Mouse (Mus musculus): Measurements from ENCODE around the gene Ehd3. TPM values are rescaled to one million over a fixed set of nuclear protein-coding genes. Genes with fewer than 3 reads are reported as not detected.

The Ehd3 gene
- polyA plus RNA-seq, 1 experiment from 2014 or later: 7.4 TPM

DNA sequence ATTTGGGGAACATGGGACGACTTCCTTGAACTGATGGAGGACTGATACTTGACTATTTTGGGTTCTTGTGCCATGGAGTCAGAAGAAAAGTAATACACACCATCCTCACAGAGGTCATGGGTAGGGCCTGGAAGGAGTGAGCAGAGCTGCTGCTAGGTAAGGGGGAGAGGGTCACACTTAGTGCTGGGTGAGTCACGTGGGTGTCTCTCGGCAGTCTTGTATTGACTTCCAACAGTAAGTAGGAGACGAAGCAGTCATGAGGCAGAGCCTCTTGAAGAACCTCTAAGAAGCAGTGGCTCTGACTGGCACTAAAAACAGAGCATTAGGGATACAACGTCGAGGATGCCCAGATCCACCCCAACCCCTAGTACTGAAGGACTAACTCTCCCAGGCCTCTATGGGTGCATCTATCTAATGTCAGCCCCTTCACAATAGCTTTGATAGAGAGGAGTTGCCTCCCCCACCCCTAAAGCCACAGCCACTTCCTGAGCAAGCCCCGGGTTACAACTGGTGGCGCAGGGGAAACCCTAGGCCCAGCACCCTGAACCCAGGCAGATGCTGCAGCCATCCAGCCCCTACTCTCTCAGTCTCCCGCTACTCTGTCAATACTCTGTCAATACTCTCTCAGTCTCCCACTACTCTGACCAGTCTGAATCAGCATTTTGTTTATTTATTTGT, 65.2 kb downstream of the Ehd3 start:
- DNase-seq (ENCODE audit: low spot score, missing footprints): no peak
- WGBS: 91% methylated on average over 9 of the region's 9 CpGs
- no peak overlapping the region for H3K27ac ChIP-seq (ENCODE audit: low read depth, low read length)
- no peak overlapping the region for H3K4me2 ChIP-seq
- H3K27me3 ChIP-seq (ENCODE audit: control insufficient read depth, insufficient read depth, low read length): no peaks in the 10 kb centered on the region
- H3K4me1 ChIP-seq (ENCODE audit: control insufficient read depth, insufficient read depth, low read length): no peaks in the 10 kb centered on the region
- H3K4me3 ChIP-seq (ENCODE audit: low read depth, low read length): no peak overlapping the region
- no peaks in the 10 kb centered on the region for H3K9me3 ChIP-seq (ENCODE audit: control insufficient read depth, low read length)
- H3K36me3 ChIP-seq (ENCODE audit: control insufficient read depth, insufficient read depth, low read length): no peaks in the 10 kb centered on the region
- no peak overlapping the region for H3K9ac ChIP-seq (ENCODE audit: low read length)
- ATAC-seq (ENCODE audit: low FRiP score): no peak

DNA sequence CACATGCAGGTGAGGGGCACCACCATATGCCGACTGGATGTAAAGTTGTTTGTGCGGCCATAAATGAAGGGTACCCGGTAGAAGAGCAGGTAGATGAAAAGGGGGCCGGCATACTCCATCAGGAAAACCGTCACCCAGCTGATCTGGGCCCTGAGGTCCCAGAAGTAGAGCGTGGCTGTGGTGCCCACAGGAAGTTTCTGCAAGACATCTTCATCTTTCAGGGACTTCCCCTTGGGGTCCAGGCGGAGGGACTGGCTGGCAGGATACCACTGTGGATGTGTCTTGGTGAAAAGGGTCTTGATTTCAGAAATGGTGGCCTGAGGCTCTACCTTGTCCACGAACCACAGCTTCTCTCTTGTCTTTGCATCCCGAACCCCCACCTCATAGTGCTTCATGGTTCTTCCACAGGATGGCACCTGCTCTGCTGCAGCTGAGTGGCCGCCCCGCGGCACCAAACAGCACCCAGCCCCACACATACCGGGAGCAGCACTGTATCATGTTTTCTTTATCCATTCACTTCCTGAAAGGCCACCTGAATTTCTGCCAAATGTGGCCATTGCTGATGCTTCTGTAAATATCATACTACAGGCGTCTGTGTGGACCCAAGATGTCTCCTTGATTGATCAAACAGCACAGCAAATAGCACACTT, 67.1 kb downstream of the Ehd3 start:
- no peaks in the 10 kb centered on the region for H3K9me3 ChIP-seq (ENCODE audit: control insufficient read depth, low read length)
- H3K36me3 ChIP-seq (ENCODE audit: control insufficient read depth, insufficient read depth, low read length): no peaks in the 10 kb centered on the region
- no peak overlapping the region for H3K4me2 ChIP-seq
- H3K27ac ChIP-seq (ENCODE audit: low read depth, low read length): no peak overlapping the region
- WGBS: 90% methylated on average over 14 of the region's 14 CpGs
- ATAC-seq (ENCODE audit: low FRiP score): no peak
- no peaks in the 10 kb centered on the region for H3K27me3 ChIP-seq (ENCODE audit: control insufficient read depth, insufficient read depth, low read length)
- H3K4me1 ChIP-seq (ENCODE audit: control insufficient read depth, insufficient read depth, low read length): no peaks in the 10 kb centered on the region
- H3K4me3 ChIP-seq (ENCODE audit: low read depth, low read length): no peak overlapping the region
- no peak overlapping the region for H3K9ac ChIP-seq (ENCODE audit: low read length)
- DNase-seq (ENCODE audit: low spot score, missing footprints): no peak

DNA sequence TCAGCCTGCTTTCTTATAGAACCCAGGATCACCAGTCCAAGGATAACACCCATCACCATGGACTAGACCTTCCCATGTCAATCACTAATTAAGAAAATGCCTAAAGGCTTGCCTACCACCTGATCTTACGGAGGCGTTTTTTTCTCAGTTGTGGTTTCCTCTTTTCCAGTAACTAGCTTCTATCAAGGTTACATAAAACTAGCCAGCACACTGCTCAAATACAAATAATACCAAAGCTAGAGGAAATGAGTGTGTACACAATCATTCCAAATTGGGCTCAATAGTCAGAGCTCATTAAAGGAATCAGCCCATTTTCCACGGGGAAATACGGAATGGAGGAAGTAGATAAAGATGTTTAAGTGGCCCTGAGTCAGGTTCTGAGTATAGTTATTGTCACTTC, 71.3 kb downstream of the Ehd3 start:
- Histone ChIP-seq H3K27ac (ENCODE audit: low read depth, low read length) (no peak overlapping the region), H3K9ac (ENCODE audit: low read length) (no peak overlapping the region), H3K36me3 (ENCODE audit: control insufficient read depth, insufficient read depth, low read length) (no peaks in the 10 kb centered on the region), H3K9me3 (ENCODE audit: control insufficient read depth, low read length) (no peaks in the 10 kb centered on the region), H3K4me2 (no peak overlapping the region), H3K4me1 (ENCODE audit: control insufficient read depth, insufficient read depth, low read length) (no peaks in the 10 kb centered on the region), H3K4me3 (ENCODE audit: low read depth, low read length) (no peak overlapping the region), H3K27me3 (ENCODE audit: control insufficient read depth, insufficient read depth, low read length) (no peaks in the 10 kb centered on the region)
- 93% methylated on average over 4 of the region's 4 CpGs for WGBS
- ATAC-seq (ENCODE audit: low FRiP score) (no peak), DNase-seq (ENCODE audit: low spot score, missing footprints) (no peak)

DNA sequence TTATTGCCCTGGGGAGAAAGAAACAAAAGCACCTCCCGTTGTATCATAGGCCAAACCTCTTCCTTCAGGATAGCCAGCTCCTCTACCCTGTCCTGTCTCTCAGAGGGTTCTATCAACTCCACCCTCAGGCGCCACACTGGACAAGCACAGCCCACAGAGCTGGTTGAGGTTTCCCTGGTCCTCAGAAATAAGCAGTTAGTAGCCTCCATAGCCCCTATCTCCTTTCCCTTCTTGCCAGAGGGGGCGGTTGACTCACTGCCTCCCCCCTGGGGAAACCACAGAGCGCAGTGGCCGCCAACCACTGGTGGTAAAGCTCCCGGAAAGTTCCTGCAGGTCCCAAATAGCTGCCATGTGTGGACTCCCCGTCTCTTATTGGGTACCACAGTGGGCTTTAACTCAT, 71.7 kb downstream of the Ehd3 start:
- Histone ChIP-seq H3K27me3 (ENCODE audit: control insufficient read depth, insufficient read depth, low read length) (no peaks in the 10 kb centered on the region), H3K4me3 (ENCODE audit: low read depth, low read length) (no peak overlapping the region), H3K36me3 (ENCODE audit: control insufficient read depth, insufficient read depth, low read length) (no peaks in the 10 kb centered on the region), H3K4me1 (ENCODE audit: control insufficient read depth, insufficient read depth, low read length) (no peaks in the 10 kb centered on the region), H3K9ac (ENCODE audit: low read length) (no peak overlapping the region), H3K9me3 (ENCODE audit: control insufficient read depth, low read length) (no peaks in the 10 kb centered on the region), H3K4me2 (no peak overlapping the region), H3K27ac (ENCODE audit: low read depth, low read length) (no peak overlapping the region)
- WGBS: 89% methylated on average over 7 of the region's 7 CpGs
- DNase-seq (ENCODE audit: low spot score, missing footprints) (no peak), ATAC-seq (ENCODE audit: low FRiP score) (no peak)

DNA sequence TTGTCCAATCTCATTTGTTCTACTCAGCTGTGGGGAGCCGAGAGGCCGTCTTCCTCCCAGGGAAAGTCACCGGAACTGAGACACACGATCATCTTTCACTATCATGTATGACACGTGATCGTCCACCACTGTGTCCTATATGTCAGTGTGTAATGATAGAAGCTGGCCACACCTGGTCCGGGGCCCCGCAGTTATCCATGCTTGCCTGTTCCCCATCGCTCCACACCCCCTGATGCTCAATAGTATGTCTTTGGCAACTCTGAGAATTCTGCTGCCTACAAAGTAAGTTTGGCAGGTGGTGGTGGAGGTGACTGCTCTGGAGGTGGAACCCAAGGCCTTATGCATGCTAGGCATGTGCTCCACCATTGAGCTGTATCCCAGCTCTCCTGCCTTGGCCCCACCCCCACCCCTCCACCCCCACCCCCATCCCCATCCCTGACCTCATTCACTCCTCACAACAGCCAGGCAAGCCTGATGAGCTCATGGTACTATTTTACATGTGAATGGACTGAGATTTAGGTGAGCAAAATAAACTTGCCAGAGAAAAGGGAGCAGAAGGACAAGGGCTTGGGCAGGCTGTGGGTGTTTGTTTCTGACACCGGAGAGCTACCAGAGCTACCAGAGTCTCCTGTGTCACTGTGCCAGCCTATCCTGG, 75.5 kb downstream of the Ehd3 start:
- Histone ChIP-seq H3K4me3 (ENCODE audit: low read depth, low read length) (no peak overlapping the region), H3K4me1 (ENCODE audit: control insufficient read depth, insufficient read depth, low read length) (no peaks in the 10 kb centered on the region), H3K9ac (ENCODE audit: low read length) (no peak overlapping the region), H3K4me2 (no peak overlapping the region), H3K36me3 (ENCODE audit: control insufficient read depth, insufficient read depth, low read length) (no peaks in the 10 kb centered on the region), H3K27me3 (ENCODE audit: control insufficient read depth, insufficient read depth, low read length) (no peaks in the 10 kb centered on the region), H3K9me3 (ENCODE audit: control insufficient read depth, low read length) (no peaks in the 10 kb centered on the region), H3K27ac (ENCODE audit: low read depth, low read length) (no peak overlapping the region)
- DNase-seq (ENCODE audit: low spot score, missing footprints) (no peak), ATAC-seq (ENCODE audit: low FRiP score) (peak; percentile 52)
- WGBS: 85% methylated on average over 10 of the region's 10 CpGs

DNA sequence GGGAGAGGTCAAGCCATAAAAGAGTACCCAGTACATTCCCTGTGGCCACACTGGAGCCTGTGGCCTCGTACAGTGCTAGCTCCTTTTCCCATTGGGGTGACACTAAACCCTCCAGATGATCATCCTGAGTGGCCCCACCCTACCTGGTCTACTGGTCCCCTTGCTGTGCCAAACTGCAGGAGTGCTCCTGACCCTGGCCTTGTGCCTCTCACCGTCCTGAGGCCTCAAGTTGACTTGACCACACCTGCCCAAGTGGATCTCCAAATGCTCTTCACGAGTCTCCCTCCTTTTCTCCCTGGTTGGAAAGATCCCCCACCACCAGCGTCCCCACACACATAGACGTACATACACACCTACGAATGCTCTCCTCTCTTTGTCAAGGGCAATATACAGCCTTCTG, 76.4 kb downstream of the Ehd3 start:
- no peaks in the 10 kb centered on the region for H3K4me1 ChIP-seq (ENCODE audit: control insufficient read depth, insufficient read depth, low read length)
- ATAC-seq (ENCODE audit: low FRiP score) (no peak), DNase-seq (ENCODE audit: low spot score, missing footprints) (no peak)
- no peak overlapping the region for H3K4me3 ChIP-seq (ENCODE audit: low read depth, low read length)
- no peaks in the 10 kb centered on the region for H3K9me3 ChIP-seq (ENCODE audit: control insufficient read depth, low read length)
- no peak overlapping the region for H3K27ac ChIP-seq (ENCODE audit: low read depth, low read length)
- H3K9ac ChIP-seq (ENCODE audit: low read length): no peak overlapping the region
- H3K4me2 ChIP-seq: no peak overlapping the region
- H3K27me3 ChIP-seq (ENCODE audit: control insufficient read depth, insufficient read depth, low read length): no peaks in the 10 kb centered on the region
- H3K36me3 ChIP-seq (ENCODE audit: control insufficient read depth, insufficient read depth, low read length): no peaks in the 10 kb centered on the region
- WGBS: 92% methylated on average over 6 of the region's 6 CpGs

DNA sequence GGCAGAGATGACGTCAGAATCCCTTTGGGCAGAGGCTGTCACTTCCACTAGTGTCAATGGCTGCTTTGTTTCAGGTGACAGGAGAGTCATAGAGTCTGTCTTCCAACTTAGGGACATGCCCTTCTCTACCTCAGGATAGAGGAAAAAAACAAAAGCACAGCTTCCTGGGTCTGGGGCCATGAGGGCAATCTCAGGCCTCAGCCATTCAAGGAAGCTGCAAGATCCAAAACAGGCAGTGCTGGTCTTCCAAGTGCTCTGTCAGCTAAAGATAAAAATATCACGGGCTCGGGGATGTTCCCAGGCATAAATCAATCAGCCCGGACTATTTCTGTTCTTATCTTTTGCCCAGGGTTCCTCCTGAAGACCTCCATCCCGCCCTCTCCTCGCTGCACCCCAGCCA, 77.4 kb downstream of the Ehd3 start:
- Histone ChIP-seq H3K4me3 (ENCODE audit: low read depth, low read length) (no peak overlapping the region), H3K9me3 (ENCODE audit: control insufficient read depth, low read length) (no peaks in the 10 kb centered on the region), H3K36me3 (ENCODE audit: control insufficient read depth, insufficient read depth, low read length) (no peaks in the 10 kb centered on the region), H3K27ac (ENCODE audit: low read depth, low read length) (no peak overlapping the region), H3K4me1 (ENCODE audit: control insufficient read depth, insufficient read depth, low read length) (no peaks in the 10 kb centered on the region), H3K27me3 (ENCODE audit: control insufficient read depth, insufficient read depth, low read length) (no peaks in the 10 kb centered on the region), H3K4me2 (no peak overlapping the region), H3K9ac (ENCODE audit: low read length) (no peak overlapping the region)
- WGBS: 82% methylated on average over 6 of the region's 6 CpGs
- ATAC-seq (ENCODE audit: low FRiP score) (no peak), DNase-seq (ENCODE audit: low spot score, missing footprints) (no peak)

Other genes with a start within 250 kb of the Ehd3 start
- gene Galnt14, start 93.7 kb upstream of the Ehd3 start, polyA plus RNA-seq (2014; fragmentation: Nextera tagmentation; extraction: Ambion mirVana): 4.2 and 4.7 TPM in 2 replicates
- 0.04 and 0.08 TPM in 2 replicates for gene Xdh, start 146.1 kb downstream of the Ehd3 start, polyA plus RNA-seq (2014; fragmentation: Nextera tagmentation; extraction: Ambion mirVana)
- gene Srd5a2, start 243.8 kb downstream of the Ehd3 start, polyA plus RNA-seq (2014; fragmentation: Nextera tagmentation; extraction: Ambion mirVana): not detected in 2 replicates